Mouse (Mus musculus) kidney, adult 2 months (tissue): Measurements from ENCODE around the gene Gm5475.

ENCODE experiments used
- CTCF ChIP-seq: fragments of 200-500 bp; conservative IDR thresholded peaks from 2 replicates; pipeline ENCODE4 v1.5.1; 2011; ENCODE audit warnings: low read depth, mild to moderate bottlenecking, control low read depth, low read length, moderate library complexity, mixed read lengths; ENCODE audit not compliant: insufficient read depth, insufficient read length
- POLR2A ChIP-seq: fragments of 200-500 bp; IDR thresholded peaks from one replicate; pipeline ENCODE4 v1.6.1; 2011; ENCODE audit warnings: low read depth, low read length, control low read depth

- no peak for TF ChIP-seq CTCF
- TF ChIP-seq POLR2A: peak; percentile 82
These were observed 1.2 kb downstream of the Gm5475 start for GRCm38 (mm10) chr15:100422899-100423860.
